Mouse (Mus musculus): ENCODE measurements at regions not wholly inside any gene's neighbourhood (a gene's known extent, or its start where the extent isn't known, plus 50 kb on each side); places are given as distances from the start of the nearest gene placed in this dataset.
A peak's percentile ranks its signal among the peaks of the same experiment; 100 is the strongest.

GRCm38 (mm10) chr14:89242159-89242558, 771.0 kb upstream of the Pcdh20 start:
- DNase-seq (ENCODE audit: low spot score in 2 of 2), result no peak

- DNase-seq (ENCODE audit: low spot score in 2 of 2), result no peak
Measured at GRCm38 (mm10) chr14:89236501-89236900, 765.3 kb upstream of the Pcdh20 start.

GRCm38 (mm10) chr14:89230482-89230881, 759.3 kb upstream of the Pcdh20 start:
- DNase-seq (ENCODE audit: low spot score in 2 of 2), result no peak

DNA sequence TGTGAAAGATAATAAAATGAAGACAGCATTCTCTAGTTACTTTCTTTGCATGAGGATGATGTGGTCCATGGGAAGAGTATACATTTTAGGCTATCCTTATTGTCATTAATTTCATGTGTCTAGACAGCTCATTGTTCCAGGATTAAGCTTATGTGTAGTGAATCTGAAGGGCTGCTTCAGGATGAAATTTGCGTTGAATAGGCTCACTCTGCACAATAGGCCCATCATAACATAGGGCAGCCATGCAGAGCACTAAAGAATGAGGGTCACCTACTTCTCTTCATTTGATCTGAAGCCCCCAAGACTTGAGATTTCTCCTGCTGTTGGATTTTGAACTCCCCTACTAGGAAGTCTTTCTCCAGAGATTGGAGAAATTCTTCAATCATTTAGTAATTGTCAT, 746.2 kb upstream of the Pcdh20 start:
- DNase-seq (ENCODE audit: low spot score in 2 of 2), result no peak

GRCm38 (mm10) chr14:89181386-89181979, 710.3 kb upstream of the Pcdh20 start:
- DNase-seq (ENCODE audit: low spot score in 2 of 2), result no peak

- no peak for DNase-seq (ENCODE audit: low spot score in 2 of 2)
Measured at GRCm38 (mm10) chr14:89142994-89143686, 671.9 kb upstream of the Pcdh20 start.

- peak in 1 of 2 experiments; percentile 16 for DNase-seq (ENCODE audit: low spot score in 2 of 2)
Measured at GRCm38 (mm10) chr14:89099296-89099695, 628.1 kb upstream of the Pcdh20 start.

- no peak for DNase-seq (ENCODE audit: low spot score in 2 of 2)
Measured at GRCm38 (mm10) chr14:89089661-89090060, 618.5 kb upstream of the Pcdh20 start.

DNA sequence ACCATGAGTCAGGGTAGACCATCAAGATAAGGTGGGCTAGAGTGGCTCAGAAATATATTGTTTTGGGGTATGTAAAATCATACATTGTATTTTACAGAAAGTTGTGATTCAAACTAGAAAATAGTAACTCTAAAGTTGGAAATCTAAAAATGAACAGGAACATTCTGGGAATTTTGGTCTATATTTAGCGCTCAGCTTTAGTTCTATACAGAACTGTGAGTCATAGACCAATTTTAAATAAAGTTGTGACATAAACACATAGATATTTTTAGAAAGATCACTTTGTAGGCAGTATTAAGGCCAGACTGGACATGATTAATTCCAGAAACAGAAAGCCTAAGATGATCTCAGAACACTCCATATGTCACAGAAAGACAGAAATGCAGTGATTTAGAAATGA, 604.8 kb upstream of the Pcdh20 start:
- DNase-seq (ENCODE audit: low spot score in 2 of 2), result no peak

- no peak for DNase-seq (ENCODE audit: low spot score in 2 of 2)
Measured at GRCm38 (mm10) chr14:89063971-89064370, 592.8 kb upstream of the Pcdh20 start.

- DNase-seq (ENCODE audit: low spot score in 2 of 2), result no peak
Measured at GRCm38 (mm10) chr14:89062583-89063436, 591.6 kb upstream of the Pcdh20 start.

GRCm38 (mm10) chr14:89061319-89061718, 590.1 kb upstream of the Pcdh20 start:
- no peak for DNase-seq (ENCODE audit: low spot score in 2 of 2)

GRCm38 (mm10) chr14:89034390-89034789, 563.2 kb upstream of the Pcdh20 start:
- no peak for DNase-seq (ENCODE audit: low spot score in 2 of 2)

- DNase-seq (ENCODE audit: low spot score in 2 of 2), result no peak
Measured at GRCm38 (mm10) chr14:89011440-89011839, 540.2 kb upstream of the Pcdh20 start.

DNA sequence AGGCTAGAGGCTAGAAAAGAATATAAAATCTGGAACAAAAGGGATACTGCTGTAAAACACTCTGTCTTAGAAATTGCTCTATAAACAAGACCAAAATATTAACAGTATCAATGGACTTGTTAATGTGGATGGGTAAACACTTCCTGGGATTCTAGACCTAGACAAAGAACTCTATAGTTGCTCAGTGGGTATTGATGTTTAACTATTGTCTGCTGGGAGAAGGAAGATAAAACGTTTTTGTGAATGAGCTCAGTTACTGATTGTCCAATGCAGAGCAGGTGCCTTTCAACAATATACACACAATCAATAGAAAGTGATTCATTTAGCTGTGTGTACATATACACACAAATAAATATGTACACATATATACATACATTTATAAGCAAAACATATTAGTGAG, 538.5 kb upstream of the Pcdh20 start:
- DNase-seq (ENCODE audit: low spot score in 2 of 2), result no peak

GRCm38 (mm10) chr14:88981895-88982294, 510.7 kb upstream of the Pcdh20 start:
- peak in 1 of 2 experiments; percentile 5 for DNase-seq (ENCODE audit: low spot score in 2 of 2)

DNA sequence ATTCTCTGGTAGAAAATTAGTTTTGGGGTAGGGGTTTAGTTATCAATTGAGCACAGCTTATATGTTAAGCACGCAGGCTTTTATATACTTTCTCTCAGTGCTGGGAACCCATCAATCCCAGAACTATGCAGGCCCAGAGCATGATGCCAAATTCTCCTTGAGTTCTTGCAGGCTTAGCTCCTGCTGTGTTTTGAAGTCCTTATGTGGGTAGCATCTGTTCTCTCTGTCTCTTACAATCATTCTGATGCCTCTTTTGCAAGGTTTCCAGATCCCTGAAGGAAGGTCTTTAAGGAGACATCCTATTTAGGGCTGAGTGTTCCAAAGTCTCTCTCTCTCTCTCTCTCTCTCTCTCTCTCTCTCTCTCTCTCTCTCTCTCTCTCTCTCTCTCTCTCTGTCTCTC, 504.8 kb upstream of the Pcdh20 start:
- no peak for DNase-seq (ENCODE audit: low spot score in 2 of 2)

DNA sequence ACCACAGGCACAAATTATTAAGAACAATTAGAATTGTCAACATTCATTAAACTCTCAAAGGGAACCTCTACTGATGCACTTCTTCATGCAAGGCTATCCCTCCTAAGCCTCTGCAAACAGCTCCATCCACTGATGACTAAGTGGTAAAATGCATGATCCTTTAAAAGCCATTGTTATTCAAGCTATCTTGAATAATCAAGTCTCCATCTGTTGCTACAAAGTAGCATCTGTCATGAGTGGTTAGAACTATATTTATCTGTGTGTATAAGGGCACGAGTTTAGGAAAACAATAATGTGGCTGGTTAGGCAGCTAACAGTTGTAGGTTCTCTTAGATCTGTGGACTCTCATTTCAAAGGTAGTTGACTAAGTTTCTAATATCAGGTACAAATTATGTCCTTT, 463.4 kb upstream of the Pcdh20 start:
- DNase-seq (ENCODE audit: low spot score in 2 of 2), result no peak
